19 mouse cellular contexts compared by ENCODE assay signal in the genomic region with DNA sequence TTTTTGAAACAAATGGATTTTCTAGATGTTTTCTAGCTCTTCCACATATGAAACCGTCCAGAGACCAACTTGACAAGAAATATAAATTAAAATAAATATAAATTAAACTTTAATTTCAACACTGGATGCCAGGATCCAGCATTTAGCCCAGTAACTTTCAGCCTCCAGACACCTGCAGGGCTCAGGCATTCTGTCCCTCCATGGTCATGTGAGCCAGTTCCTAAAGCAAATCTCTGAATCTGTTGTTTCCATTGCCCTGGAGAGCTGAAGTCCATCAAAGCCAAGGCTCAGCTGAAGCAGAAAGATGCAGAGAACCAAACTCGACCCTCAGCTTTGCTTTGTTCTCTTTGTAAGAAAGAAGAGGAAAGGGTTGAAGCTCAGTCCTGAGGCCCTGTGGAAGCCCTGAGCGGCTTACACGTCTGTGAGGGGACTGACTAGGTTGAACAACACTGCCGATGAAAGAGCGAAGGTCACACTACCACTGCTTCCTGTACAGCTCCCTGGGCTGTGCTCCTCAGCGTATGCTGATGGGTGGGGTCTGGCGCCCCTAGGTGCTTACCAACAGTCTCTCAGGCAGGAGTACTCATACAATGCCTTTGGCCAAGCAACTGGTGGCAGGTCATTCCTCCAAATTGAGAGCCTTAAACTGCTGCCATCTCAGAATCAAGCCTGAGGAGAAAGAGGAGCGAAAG. TPM values are rescaled to one million over a fixed set of nuclear protein-coding genes. Genes with fewer than 3 reads are reported as not detected.
DNase-seq lines count a peak whose midpoint lies in the region; ATAC-seq lines count a peak whose summit lies in the region.
"Had no signal": no experiment of that assay in that cellular context is flagged by ENCODE, and none has a peak within 500 bp of the region (broad histone marks: within the 10 kb centered on the region; RNA-seq: fewer than 3 reads in every experiment).

No protein-coding gene starts in this region.

- intact Hi-C loops in gastrocnemius, postnatal 36 days (cut with DNase I), result no loop called here

- peak; percentile 18 for DNase-seq in ZHBTc4 (ENCODE audit: low read depth, low spot score)
- DNase-seq in natural killer cell, adult 2 months (ENCODE audit: low spot score in 2 of 2), result peak; percentile 57 to 58
- peak; percentile 68 to 69 for DNase-seq in thymus, postnatal 10 days (ENCODE audit: low spot score in 2 of 2)
- DNase-seq in right cerebral cortex, postnatal 25 days, result no peak
- DNase-seq in right cerebral cortex, adult 2 months (ENCODE audit: low spot score in 2 of 2), result no peak
- DNase-seq in gastrocnemius, postnatal 36 days, result no peak
- DNase-seq: adrenal gland, postnatal 25 days; cerebellum, postnatal 25 days; heart, postnatal 4 days; kidney, postnatal 14 days; layer of hippocampus, postnatal 36 days; lung, embryonic 14.5 days had no signal

- ATAC-seq in CD4-positive, CD25-positive, alpha-beta regulatory T cell, adult 4 months, result peak; percentile 61

RNA-seq across cellular contexts. Expression of a gene that starts 2.3 kb away (rescaled TPM):
- polyA plus RNA-seq in CD4-positive, CD25-positive, alpha-beta regulatory T cell, adult 4 months (2017; shearing (Covaris generic)), result 1,000 to 10,000 TPM; 1,659 to 2,511 TPM
- not detected for total RNA-seq in gastrocnemius, postnatal 36 days (2021)
- total RNA-seq: gastrocnemius, adult 8-10 months; layer of hippocampus, postnatal 36 days had no signal
- polyA plus RNA-seq: embryonic facial prominence, embryonic 13.5 days; forebrain, embryonic 12.5 days; heart, embryonic 11.5 days; limb, embryonic 13.5 days; lung, embryonic 14.5 days had no signal

RNA-seq across cellular contexts. Expression of a gene that starts 22.3 kb away (rescaled TPM):
- polyA plus RNA-seq in CD4-positive, CD25-positive, alpha-beta regulatory T cell, adult 4 months (2017; shearing (Covaris generic)), result 100 to 1,000 TPM; 196 to 256 TPM
- total RNA-seq in gastrocnemius, postnatal 36 days (2021), result 1 to 10 TPM; 1.7 to 2.1 TPM

RNA-seq across cellular contexts. Expression of a gene that starts 29.5 kb away (rescaled TPM):
- 100 to 1,000 TPM; 342 to 402 TPM for polyA plus RNA-seq in CD4-positive, CD25-positive, alpha-beta regulatory T cell, adult 4 months (2017; shearing (Covaris generic))
- 1 to 10 TPM; 3.0 to 3.4 TPM for total RNA-seq in gastrocnemius, postnatal 36 days (2021)

RNA-seq across cellular contexts. Expression of a gene that starts 49.9 kb away (rescaled TPM):
- 100 to 1,000 TPM; 600 to 617 TPM for polyA plus RNA-seq in CD4-positive, CD25-positive, alpha-beta regulatory T cell, adult 4 months (2017; shearing (Covaris generic))
- not detected for total RNA-seq in gastrocnemius, postnatal 36 days (2021)
- total RNA-seq: ES-E14; gastrocnemius, adult 8-10 months; heart, postnatal 4 days; layer of hippocampus, postnatal 36 days had no signal
- polyA plus RNA-seq: embryonic facial prominence, embryonic 13.5 days; forebrain, embryonic 12.5 days; heart, embryonic 11.5 days; limb, embryonic 13.5 days; lung, embryonic 14.5 days had no signal

RNA-seq across cellular contexts. Expression of a gene that starts 49.9 kb away (rescaled TPM):
- polyA plus RNA-seq in CD4-positive, CD25-positive, alpha-beta regulatory T cell, adult 4 months (2017; shearing (Covaris generic)), result 10 to 100 TPM; 62.5 to 69.5 TPM
- total RNA-seq in gastrocnemius, postnatal 36 days (2021), result not detected
- total RNA-seq: ES-E14; layer of hippocampus, postnatal 36 days had no signal
- polyA plus RNA-seq: forebrain, embryonic 12.5 days had no signal

Comparison
In these comparisons a context has a peak if more than half of its experiments do, and no peak if none do; other contexts are left out.
1. DNase-seq: peak in ZHBTc4 (single experiment), natural killer cell, adult 2 months (2 of 2) and thymus, postnatal 10 days (2 of 2); none in right cerebral cortex, postnatal 25 days (single experiment), right cerebral cortex, adult 2 months (0 of 2) and gastrocnemius, postnatal 36 days (0 of 2).